Mouse (Mus musculus): ENCODE data around the gene Map3k15. TPM values are rescaled to one million over a fixed set of nuclear protein-coding genes. Genes with fewer than 3 reads are reported as not detected.

Map3k15 gene
- polyA plus RNA-seq, 1 experiment from 2014 or later, result 0.32 TPM

DNA sequence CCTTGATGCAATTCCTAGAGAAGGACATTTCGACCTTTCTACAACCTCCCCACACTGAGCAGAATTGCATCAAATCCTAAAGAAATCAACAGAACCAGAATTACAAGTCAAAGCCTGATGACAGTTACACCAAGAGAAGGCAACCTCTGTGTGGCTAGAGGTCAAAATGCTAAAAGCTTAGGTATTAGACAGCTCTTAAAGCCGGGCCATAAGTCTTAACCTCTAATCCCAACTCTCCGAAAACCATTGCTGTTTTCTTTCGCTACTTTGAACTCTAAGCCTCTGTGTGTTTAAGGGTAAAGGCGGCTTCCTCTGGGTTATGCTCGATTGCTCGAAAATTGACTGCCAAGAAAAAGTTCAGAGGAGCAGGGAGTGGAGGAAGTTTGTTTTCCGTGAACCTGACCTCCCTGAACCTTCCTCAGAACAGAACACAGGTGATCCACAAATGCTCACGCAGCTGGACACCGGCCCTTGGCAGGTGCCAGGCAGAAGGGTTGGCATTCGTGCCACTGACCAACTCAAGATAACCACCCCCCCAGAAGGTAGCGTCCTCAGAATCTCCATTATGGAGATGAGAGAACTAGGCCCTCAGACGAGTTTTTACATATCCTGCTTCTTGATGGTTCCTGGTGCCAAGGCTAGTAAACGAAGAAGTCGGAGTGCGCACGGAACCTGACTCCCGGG lies 149.1 kb downstream of the Map3k15 start:
- H3K4me3 ChIP-seq, result peak overlapping the region; percentile 63
- H3K9me3 ChIP-seq, result no peaks in the 10 kb centered on the region
- H3K9ac ChIP-seq, result peak overlapping the region; percentile 65
- no peaks in the 10 kb centered on the region for H3K36me3 ChIP-seq
- no peaks in the 10 kb centered on the region for H3K27me3 ChIP-seq
- H3K4me2 ChIP-seq, result peak overlapping the region; percentile 67
- peaks cover 8% of the 10 kb centered on the region for H3K4me1 ChIP-seq (replicated peaks)
- 0 out of 2 replicates have a peak, but pooled peaks have one; percentile 3 for ATAC-seq (ENCODE audit: low FRiP score, low read depth)
- H3K27ac ChIP-seq (replicated peaks), result peak overlapping the region; percentile 88
- WGBS, result 30% methylated on average over 18 of the region's 18 CpGs

DNA sequence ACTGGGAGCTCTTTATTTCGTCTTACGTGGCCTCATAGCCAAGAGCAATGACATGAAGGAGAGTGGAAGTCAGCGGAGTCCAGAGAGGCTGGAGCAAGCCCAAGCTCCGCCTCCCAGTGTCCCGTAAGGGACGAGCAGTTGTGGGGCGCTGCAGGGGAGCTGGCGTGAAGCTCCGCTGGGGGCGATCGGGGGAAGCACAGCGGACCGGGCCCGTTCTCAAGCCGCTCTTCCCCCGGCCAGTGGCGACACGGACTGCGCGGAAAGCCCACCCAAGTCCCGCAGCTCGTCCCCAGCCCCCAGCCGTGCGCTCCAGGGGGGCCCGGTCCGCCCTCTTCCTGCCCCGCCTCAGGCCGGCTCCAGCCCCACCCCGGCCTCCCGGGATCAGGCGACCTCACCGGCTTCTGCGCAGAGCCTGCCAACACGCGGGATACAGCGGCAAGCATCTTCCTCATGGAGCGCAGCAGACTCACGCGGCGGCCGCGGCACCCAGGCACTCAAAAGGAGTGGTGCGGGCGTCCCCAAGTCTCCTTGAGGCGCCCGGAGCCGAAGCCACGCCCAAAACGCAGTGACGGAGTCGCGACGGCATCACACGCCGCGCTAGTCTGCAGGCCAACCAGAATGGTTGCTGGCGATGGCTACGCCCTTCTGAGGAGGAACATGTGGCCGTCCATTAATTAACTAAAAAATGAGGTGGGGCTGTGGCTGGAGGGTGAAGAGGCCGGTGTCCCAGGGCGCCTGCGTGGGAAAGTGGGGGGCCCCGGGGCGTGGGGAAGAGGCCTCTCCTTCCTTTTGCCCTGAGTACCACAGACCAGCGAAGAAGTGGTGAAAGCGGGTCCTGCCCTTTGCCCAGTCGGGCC lies 149.9 kb downstream of the Map3k15 start, which contains the start of gene Pdha1:
Gene Pdha1, minus strand, starts transcription at position 553 of the 857 bp plus-strand sequence.
- Histone ChIP-seq H3K9ac (peak within 1 kb of the TSS; percentile 65), H3K4me2 (peak within 1 kb of the TSS; percentile 67), H3K27ac (replicated peaks) (peak within 1 kb of the TSS; percentile 88), H3K36me3 (no peaks in the 10 kb centered on the region), H3K9me3 (no peaks in the 10 kb centered on the region), H3K4me3 (peak within 1 kb of the TSS; percentile 63), H3K27me3 (no peaks in the 10 kb centered on the region), H3K4me1 (replicated peaks) (peaks cover 8% of the 10 kb centered on the region)
- WGBS, result 23% methylated on average over 54 of the region's 67 CpGs
- peak; percentile 99 for ATAC-seq (ENCODE audit: low FRiP score, low read depth)

DNA sequence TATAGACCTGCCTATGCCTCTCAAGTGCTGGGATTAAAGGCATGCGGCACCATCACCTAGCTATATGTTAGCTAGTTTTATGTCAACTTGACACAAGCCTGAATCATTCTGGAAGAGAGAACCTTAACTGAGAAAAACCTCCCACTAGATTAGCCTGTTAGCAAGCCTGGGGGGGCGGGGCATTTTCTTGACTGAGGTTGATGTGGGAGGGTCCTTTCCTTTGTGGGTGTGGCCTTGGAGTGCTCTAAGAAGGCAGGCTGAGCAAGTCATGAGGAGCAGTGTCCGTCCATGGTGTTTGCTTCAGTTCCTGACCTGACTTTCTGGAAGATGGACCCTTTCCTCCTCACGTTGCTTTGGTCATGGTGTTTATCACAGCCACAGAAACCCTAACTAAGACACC lies 158.6 kb downstream of the Map3k15 start:
- WGBS, result 85% methylated on average over 4 of the region's 4 CpGs
- Histone ChIP-seq H3K9ac (no peak overlapping the region), H3K27ac (replicated peaks) (no peak overlapping the region), H3K36me3 (no peaks in the 10 kb centered on the region), H3K4me1 (replicated peaks) (no peaks in the 10 kb centered on the region), H3K27me3 (no peaks in the 10 kb centered on the region), H3K4me2 (no peak overlapping the region), H3K4me3 (no peak overlapping the region), H3K9me3 (no peaks in the 10 kb centered on the region)
- no peak for ATAC-seq (ENCODE audit: low FRiP score, low read depth)

DNA sequence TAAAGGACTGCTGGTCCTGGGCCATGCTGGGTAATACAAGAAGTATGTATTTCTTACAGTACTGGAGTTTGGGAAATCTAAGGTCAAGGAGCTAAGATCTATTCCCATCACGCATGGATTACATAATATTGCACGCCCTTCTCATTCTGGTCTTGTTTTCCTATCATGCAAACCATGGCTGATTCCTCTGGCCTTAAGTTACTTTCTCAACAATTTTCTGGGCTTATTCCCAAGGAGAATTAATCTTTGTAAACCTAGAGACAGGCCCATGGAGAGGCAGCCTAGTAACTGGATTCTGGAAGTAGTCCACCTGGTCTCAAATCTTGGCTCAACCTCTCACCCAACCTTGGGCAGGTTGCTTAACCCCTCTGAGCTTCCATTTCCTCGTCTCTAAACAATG lies 159.2 kb downstream of the Map3k15 start:
- no peaks in the 10 kb centered on the region for H3K27me3 ChIP-seq
- no peak overlapping the region for H3K9ac ChIP-seq
- no peak for ATAC-seq (ENCODE audit: low FRiP score, low read depth)

DNA sequence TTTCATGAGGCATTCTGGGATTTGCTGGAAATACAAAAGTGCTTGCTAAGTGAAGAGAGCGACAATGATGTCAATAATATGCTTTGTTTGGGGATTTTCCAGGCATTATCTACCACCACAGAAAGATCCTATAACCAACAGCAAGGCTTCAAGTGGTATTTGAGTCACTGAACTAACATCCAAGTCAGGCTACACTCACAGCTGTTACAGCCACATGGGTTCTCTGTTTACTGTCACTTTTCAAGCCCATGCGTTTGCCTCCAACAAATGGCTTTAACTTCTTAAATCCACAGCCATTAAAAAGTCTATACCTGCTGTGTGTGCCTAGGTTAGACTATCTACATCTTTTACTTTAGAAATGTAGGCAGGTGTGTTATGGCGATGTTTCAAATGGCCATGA lies 160.6 kb downstream of the Map3k15 start:
- H3K36me3 ChIP-seq, result no peaks in the 10 kb centered on the region
- no peaks in the 10 kb centered on the region for H3K9me3 ChIP-seq
- H3K4me3 ChIP-seq, result no peak overlapping the region
- H3K27ac ChIP-seq (replicated peaks), result no peak overlapping the region
- no peak for ATAC-seq (ENCODE audit: low FRiP score, low read depth)
- no peaks in the 10 kb centered on the region for H3K27me3 ChIP-seq
- H3K4me1 ChIP-seq (replicated peaks), result no peaks in the 10 kb centered on the region
- no peak overlapping the region for H3K9ac ChIP-seq
- no peak overlapping the region for H3K4me2 ChIP-seq
- WGBS, result 91% methylated on average over 3 of the region's 3 CpGs

More for the DNA sequence above, 159.2 kb downstream of the Map3k15 start:
- Histone ChIP-seq H3K27ac (replicated peaks) (no peak overlapping the region), H3K4me2 (no peak overlapping the region), H3K4me3 (no peak overlapping the region), H3K9me3 (no peaks in the 10 kb centered on the region), H3K4me1 (replicated peaks) (no peaks in the 10 kb centered on the region), H3K36me3 (no peaks in the 10 kb centered on the region)
- 95% methylated on average over 3 of the region's 3 CpGs for WGBS

DNA sequence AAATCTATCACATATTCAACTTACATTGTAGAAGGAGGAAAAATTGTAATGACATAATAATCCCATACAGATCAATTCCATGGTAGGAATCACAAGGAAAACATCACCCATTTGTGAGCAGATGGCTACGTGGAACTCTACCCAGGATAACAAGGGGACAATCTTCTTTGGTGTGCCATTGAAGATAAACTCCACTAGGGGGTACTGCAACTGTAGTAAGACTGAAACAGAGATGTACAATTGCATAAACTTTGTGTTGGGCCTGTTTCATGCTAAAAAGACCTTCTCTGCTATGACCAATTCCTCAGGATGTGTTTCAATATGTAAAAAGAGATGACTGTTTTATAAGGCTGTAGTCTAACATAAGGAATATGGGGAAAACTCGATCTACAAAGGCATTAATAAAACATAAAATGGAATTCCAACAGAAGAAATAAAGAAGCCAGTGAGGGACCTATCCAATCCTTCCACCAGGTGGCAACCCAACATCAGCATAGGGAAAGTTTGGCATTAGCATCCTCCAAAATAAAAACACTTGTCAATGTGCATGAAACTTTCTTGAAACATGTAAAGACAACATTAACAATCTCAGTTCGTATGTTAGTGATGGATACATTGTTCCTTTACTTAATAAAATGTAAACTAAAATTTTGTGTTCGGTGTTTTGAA lies 165.0 kb downstream of the Map3k15 start:
- Histone ChIP-seq H3K27ac (replicated peaks) (no peak overlapping the region), H3K27me3 (no peaks in the 10 kb centered on the region), H3K36me3 (no peaks in the 10 kb centered on the region), H3K4me2 (no peak overlapping the region), H3K4me3 (no peak overlapping the region), H3K9ac (no peak overlapping the region), H3K4me1 (replicated peaks) (no peaks in the 10 kb centered on the region), H3K9me3 (no peaks in the 10 kb centered on the region)
- 61% methylated on average over 4 of the region's 4 CpGs for WGBS
- ATAC-seq (ENCODE audit: low FRiP score, low read depth), result no peak

DNA sequence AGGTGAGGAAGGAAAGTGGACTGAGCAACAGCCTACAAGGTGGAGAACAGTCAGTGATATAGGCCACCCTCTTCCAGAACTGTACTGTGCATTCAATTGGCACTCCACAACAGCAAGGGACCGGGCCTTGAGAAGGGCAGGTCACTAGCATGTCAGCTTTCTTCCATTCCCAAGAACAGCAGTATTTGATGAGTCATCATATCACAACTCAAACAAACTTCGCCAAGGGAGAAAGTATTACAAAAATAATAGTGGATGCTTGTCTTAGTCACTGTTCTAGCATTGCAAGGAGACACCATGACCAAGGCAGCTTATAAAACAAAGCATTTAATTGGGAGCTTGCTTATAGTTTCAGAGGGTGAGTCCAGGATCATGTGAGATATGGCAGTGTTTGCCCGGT lies 176.0 kb downstream of the Map3k15 start:
- Histone ChIP-seq H3K9me3 (no peaks in the 10 kb centered on the region), H3K27me3 (no peaks in the 10 kb centered on the region), H3K4me3 (no peak overlapping the region), H3K9ac (no peak overlapping the region), H3K27ac (replicated peaks) (no peak overlapping the region), H3K4me1 (replicated peaks) (no peaks in the 10 kb centered on the region), H3K4me2 (no peak overlapping the region), H3K36me3 (no peaks in the 10 kb centered on the region)
- ATAC-seq (ENCODE audit: low FRiP score, low read depth), result no peak
- 86% methylated on average over 3 of the region's 3 CpGs for WGBS

DNA sequence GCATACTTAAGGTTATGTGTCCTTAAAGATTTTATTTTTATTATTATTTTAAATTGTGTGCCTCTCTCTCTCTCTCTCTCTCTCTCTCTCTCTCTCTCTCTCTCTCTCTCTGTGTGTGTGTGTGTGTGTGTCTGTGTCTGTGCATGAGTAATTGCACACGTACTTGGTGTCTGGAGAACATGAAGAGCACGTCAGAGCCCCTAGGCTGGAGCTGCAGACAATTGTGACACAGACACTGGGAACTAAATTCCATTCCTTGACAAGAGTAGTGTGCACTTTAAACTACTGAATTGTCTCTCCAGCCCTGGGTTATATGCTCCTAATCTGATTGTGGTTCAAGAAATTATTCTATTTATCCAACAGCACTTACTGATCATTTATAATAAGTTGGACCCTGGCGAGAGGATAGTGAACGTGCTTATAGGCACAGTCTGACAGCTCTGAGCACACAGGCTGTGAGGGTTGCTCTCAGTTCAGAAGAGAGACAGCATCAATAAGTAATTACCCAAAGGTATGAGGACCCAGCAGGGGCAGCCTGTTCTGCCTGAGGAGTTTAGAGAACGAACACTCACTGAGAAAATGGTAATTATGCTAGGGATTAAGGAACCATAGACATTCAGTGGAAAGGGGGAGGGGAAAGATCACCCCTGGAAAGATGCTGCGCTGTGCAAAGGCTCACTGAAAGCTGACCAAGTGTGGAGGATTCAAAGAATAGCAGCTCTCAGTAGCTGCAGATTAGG lies 178.2 kb downstream of the Map3k15 start:
- Histone ChIP-seq H3K4me2 (no peak overlapping the region), H3K4me1 (replicated peaks) (no peaks in the 10 kb centered on the region), H3K27ac (replicated peaks) (no peak overlapping the region), H3K4me3 (no peak overlapping the region), H3K36me3 (no peaks in the 10 kb centered on the region), H3K9ac (no peak overlapping the region), H3K27me3 (no peaks in the 10 kb centered on the region), H3K9me3 (no peaks in the 10 kb centered on the region)
- peak; percentile 68; the same call in 1 of the 2 replicates for ATAC-seq (ENCODE audit: low FRiP score, low read depth)
- WGBS, result 38% methylated on average over 6 of the region's 6 CpGs

DNA sequence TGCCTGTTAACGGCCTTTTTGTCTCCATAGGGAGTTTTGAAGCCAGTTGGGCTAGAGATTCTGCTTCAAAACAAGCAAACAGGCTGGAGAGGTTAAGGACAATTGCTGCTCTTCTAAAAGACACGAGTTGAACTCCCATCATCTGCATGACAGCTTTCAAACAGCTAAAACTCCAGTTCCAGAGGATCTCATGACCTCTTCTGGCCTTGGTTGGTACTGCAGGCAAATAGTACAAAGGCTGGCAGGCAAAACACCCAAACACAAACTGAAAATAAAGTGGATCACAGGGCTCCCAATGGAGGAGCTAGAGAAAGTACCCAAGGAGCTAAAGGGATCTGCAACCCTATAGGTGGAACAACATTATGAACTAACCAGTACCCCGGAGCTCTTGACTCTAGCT lies 181.9 kb downstream of the Map3k15 start:
- WGBS, result 26% methylated on average over 3 of the region's 3 CpGs
- ATAC-seq (ENCODE audit: low FRiP score, low read depth), result no peak
- no peak overlapping the region for H3K9ac ChIP-seq

More for the DNA sequence above, 181.9 kb downstream of the Map3k15 start:
- no peaks in the 10 kb centered on the region for H3K27me3 ChIP-seq
- no peaks in the 10 kb centered on the region for H3K4me1 ChIP-seq (replicated peaks)
- H3K9me3 ChIP-seq, result no peaks in the 10 kb centered on the region
- H3K36me3 ChIP-seq, result no peaks in the 10 kb centered on the region
- H3K27ac ChIP-seq (replicated peaks), result no peak overlapping the region
- H3K4me3 ChIP-seq, result no peak overlapping the region
- no peak overlapping the region for H3K4me2 ChIP-seq
